8 mouse cellular contexts compared by ENCODE assay signal in genomic region chr11:69408541-69409377, GRCm38 (mm10). TPM values are rescaled to one million over a fixed set of nuclear protein-coding genes. Genes with fewer than 3 reads are reported as not detected.
A peak's percentile ranks its signal among the peaks of the same experiment; 100 is the strongest.
DNase-seq lines count a peak whose midpoint lies in the region; ATAC-seq and TF ChIP-seq lines count a peak whose summit lies in the region.

No protein-coding gene starts in this region.

- peak; percentile 94 for DNase-seq in ZHBTc4 (ENCODE audit: low read depth, low spot score)
- DNase-seq in gastrocnemius, adult 8-10 months (ENCODE audit: low spot score in 2 of 2): peak; percentile 69
- peak; percentile 94 for DNase-seq in hindbrain, postnatal 0 days (ENCODE audit: low spot score)
- peak; percentile 73 to 78 for DNase-seq in left cerebral cortex, adult 2 months (ENCODE audit: extremely low spot score in 1 of 2, low spot score in 2 of 2)
- peak; percentile 84 for DNase-seq in right cerebral cortex, adult 2 months (ENCODE audit: low spot score in 2 of 2)
- peak; percentile 65 for DNase-seq in urinary bladder, adult 2 months (ENCODE audit: low spot score)

- peak; percentile 45; the same call in 1 of the 2 replicates for TF ChIP-seq POLR2A in cortical plate, adult 2 months (IDR thresholded peaks at IDR 0.05; ENCODE audit: extremely low read depth, insufficient read depth, low read length)

- peak overlapping the region; percentile 98 for H3K4me2 ChIP-seq in hindbrain, postnatal 0 days (ENCODE audit: low read depth, low read length)

- peaks cover 38% of the 10 kb centered on the region for H3K36me3 ChIP-seq in hindbrain, postnatal 0 days (ENCODE audit: insufficient read depth, low read length)
- peaks cover 7% of the 10 kb centered on the region; the same call in 1 of the 2 replicates for H3K36me3 ChIP-seq in macrophage (ENCODE audit: inconsistent target)

- H3K79me2 ChIP-seq in macrophage (ENCODE audit: inconsistent target): peaks cover 16% of the 10 kb centered on the region; the same call in 1 of the 2 replicates

- H3K9ac ChIP-seq in hindbrain, postnatal 0 days (replicated peaks; ENCODE audit: low read length): peak overlapping the region; percentile 91

- peak; percentile 80 for ATAC-seq in hindbrain, postnatal 0 days

- peaks cover 4% of the 10 kb centered on the region for H3K4me1 ChIP-seq in cortical plate, adult 2 months (ENCODE audit: control insufficient read depth, insufficient read depth, low read length)
- H3K4me1 ChIP-seq in hindbrain, postnatal 0 days (ENCODE audit: insufficient read depth, low read length): peaks cover 27% of the 10 kb centered on the region

- WGBS in hindbrain, postnatal 0 days: under 1% methylated on average over 33 of the region's 33 CpGs
- WGBS in macrophage (ENCODE audit: missing documents): under 1% methylated on average over 28 of the region's 33 CpGs

- intact Hi-C loops in left cerebral cortex, adult 2 months (cut with DNase I): no loop called here

- H3K4me3 ChIP-seq in cortical plate, adult 2 months (ENCODE audit: insufficient read depth, low read length): peak overlapping the region; percentile 63
- peak overlapping the region; percentile 79 for H3K4me3 ChIP-seq in hindbrain, postnatal 0 days (ENCODE audit: low read length)
- H3K4me3 ChIP-seq in left cerebral cortex, adult 2 months: peak overlapping the region; percentile 88
- H3K4me3 ChIP-seq in macrophage (ENCODE audit: inconsistent target): peak overlapping the region; percentile 64

- no peaks in the 10 kb centered on the region for H3K9me3 ChIP-seq in hindbrain, postnatal 0 days (ENCODE audit: low read length)

- H3K27me3 ChIP-seq in hindbrain, postnatal 0 days (ENCODE audit: insufficient read depth, low read length): no peaks in the 10 kb centered on the region

- no peak for TF ChIP-seq CTCF in cortical plate, adult 2 months (IDR thresholded peaks at IDR 0.05; ENCODE audit: extremely low read depth, insufficient read depth, low read length)
- no peak; the same call in 1 of the 2 replicates for TF ChIP-seq CTCF in hindbrain, postnatal 0 days (IDR thresholded peaks at IDR 0.05; ENCODE audit: low read depth)
- peak; percentile 21 for TF ChIP-seq CTCF in left cerebral cortex, adult 2 months (IDR thresholded peaks at IDR 0.05)

- peak overlapping the region; percentile 68 for H3K27ac ChIP-seq in cortical plate, adult 2 months (ENCODE audit: insufficient read depth, low read length)
- H3K27ac ChIP-seq in hindbrain, postnatal 0 days: peak overlapping the region; percentile 86
- peak overlapping the region; percentile 95 for H3K27ac ChIP-seq in left cerebral cortex, adult 2 months
- H3K27ac ChIP-seq in macrophage: peak overlapping the region; percentile 96

RNA-seq across cellular contexts. Expression of gene Kdm6b, which starts 4.7 kb away (rescaled TPM):
- 5.0 and 5.3 TPM in 2 replicates for polyA plus RNA-seq in cortical plate, adult 2 months (2012; rRNA removed)
- total RNA-seq in gastrocnemius, adult 8-10 months (2022): 10 to 100 TPM; 19.1 to 22.9 (median 20.8) TPM
- total RNA-seq in hindbrain, postnatal 0 days (2014; rRNA removed): 8.0 and 10.5 TPM in 2 replicates
- polyA plus RNA-seq in hindbrain, postnatal 0 days (2015; fragmentation: Nextera tagmentation; extraction: Ambion mirVana): 20.5 and 22.3 TPM in 2 replicates
- total RNA-seq in left cerebral cortex, adult 2 months (2021): 10 to 100 TPM; 31.1 to 45.3 TPM
- 100 to 1,000 TPM in 17 of 26 experiments, 10 to 100 TPM in 9; 22.8 to 979 (median 248) TPM for total RNA-seq in macrophage (2018; cell fraction: chromatin; rRNA removed)
- total RNA-seq in macrophage (2018; cell fraction: cytosol; rRNA removed): 100 to 1,000 TPM in 4 of 26 experiments, 10 to 100 TPM in 22; 10.2 to 238 (median 34.9) TPM
- total RNA-seq in macrophage (2018; cell fraction: nucleus; rRNA removed): 100 to 1,000 TPM in 14 of 26 experiments, 10 to 100 TPM in 12; 16.8 to 645 (median 137) TPM
- 4.5 to 15.0 TPM (median 11.0 TPM) in 3 replicates for polyA plus RNA-seq in macrophage (2018)
- polyA plus RNA-seq in urinary bladder, adult 2 months (2012; rRNA removed): 3.3 and 10.7 TPM in 2 replicates

RNA-seq across cellular contexts. Expression of gene Tmem88, which starts 10.7 kb away (rescaled TPM):
- polyA plus RNA-seq in cortical plate, adult 2 months (2012; rRNA removed): 6.5 and 6.8 TPM in 2 replicates
- 1 to 10 TPM; 4.1 to 4.6 (median 4.1) TPM for total RNA-seq in gastrocnemius, adult 8-10 months (2022)
- 3.8 and 4.3 TPM in 2 replicates for total RNA-seq in hindbrain, postnatal 0 days (2014; rRNA removed)
- 8.7 and 9.5 TPM in 2 replicates for polyA plus RNA-seq in hindbrain, postnatal 0 days (2015; fragmentation: Nextera tagmentation; extraction: Ambion mirVana)
- 1 to 10 TPM; 2.9 to 3.8 TPM for total RNA-seq in left cerebral cortex, adult 2 months (2021)
- total RNA-seq in macrophage (2018; cell fraction: chromatin; rRNA removed): 10 to 100 TPM in 7 of 26 experiments, 1 to 10 TPM in 15, under 1 TPM in 3, not detected in 1; 0.46 to 36.3 (median 4.9) TPM
- total RNA-seq in macrophage (2018; cell fraction: cytosol; rRNA removed): 1 to 10 TPM in 4 of 26 experiments, under 1 TPM in 19, not detected in 3; 0.05 to 1.7 (median 0.34) TPM
- 10 to 100 TPM in 6 of 26 experiments, 1 to 10 TPM in 13, under 1 TPM in 1, not detected in 6; 0.36 to 23.4 (median 3.3) TPM for total RNA-seq in macrophage (2018; cell fraction: nucleus; rRNA removed)
- 0.09 TPM in 1 of 3 replicates, not detected in the others for polyA plus RNA-seq in macrophage (2018)
- polyA plus RNA-seq in urinary bladder, adult 2 months (2012; rRNA removed): 11.5 and 11.6 TPM in 2 replicates

RNA-seq across cellular contexts. Expression of gene Cyb5d1, which starts 13.3 kb away (rescaled TPM):
- polyA plus RNA-seq in cortical plate, adult 2 months (2012; rRNA removed): 34.3 and 35.6 TPM in 2 replicates
- total RNA-seq in gastrocnemius, adult 8-10 months (2022): 10 to 100 TPM; 33.2 to 38.0 (median 36.7) TPM
- 21.8 and 26.9 TPM in 2 replicates for total RNA-seq in hindbrain, postnatal 0 days (2014; rRNA removed)
- polyA plus RNA-seq in hindbrain, postnatal 0 days (2015; fragmentation: Nextera tagmentation; extraction: Ambion mirVana): 18.5 and 22.2 TPM in 2 replicates
- 10 to 100 TPM; 40.7 to 45.6 TPM for total RNA-seq in left cerebral cortex, adult 2 months (2021)
- 10 to 100 TPM; 10.2 to 51.5 (median 24.5) TPM for total RNA-seq in macrophage (2018; cell fraction: chromatin; rRNA removed)
- total RNA-seq in macrophage (2018; cell fraction: cytosol; rRNA removed): 10 to 100 TPM; 16.0 to 40.0 (median 24.4) TPM
- 10 to 100 TPM; 17.0 to 48.9 (median 26.3) TPM for total RNA-seq in macrophage (2018; cell fraction: nucleus; rRNA removed)
- polyA plus RNA-seq in macrophage (2018): 25.0 to 35.1 TPM (median 31.3 TPM) in 3 replicates
- 43.0 and 48.0 TPM in 2 replicates for polyA plus RNA-seq in urinary bladder, adult 2 months (2012; rRNA removed)

RNA-seq across cellular contexts. Expression of gene Naa38, which starts 13.5 kb away (rescaled TPM):
- 215 and 222 TPM in 2 replicates for polyA plus RNA-seq in cortical plate, adult 2 months (2012; rRNA removed)
- total RNA-seq in gastrocnemius, adult 8-10 months (2022): 10 to 100 TPM; 73.2 to 78.1 (median 75.7) TPM
- total RNA-seq in hindbrain, postnatal 0 days (2014; rRNA removed): 77.1 and 99.0 TPM in 2 replicates
- 162 and 163 TPM in 2 replicates for polyA plus RNA-seq in hindbrain, postnatal 0 days (2015; fragmentation: Nextera tagmentation; extraction: Ambion mirVana)
- 100 to 1,000 TPM in 1 of 2 experiments, 10 to 100 TPM in 1; 94.0 to 113 TPM for total RNA-seq in left cerebral cortex, adult 2 months (2021)
- 10 to 100 TPM in 1 of 26 experiments, 1 to 10 TPM in 18, not detected in 7; 1.8 to 14.1 (median 4.3) TPM for total RNA-seq in macrophage (2018; cell fraction: chromatin; rRNA removed)
- 100 to 1,000 TPM in 5 of 26 experiments, 10 to 100 TPM in 21; 63.9 to 111 (median 87.7) TPM for total RNA-seq in macrophage (2018; cell fraction: cytosol; rRNA removed)
- total RNA-seq in macrophage (2018; cell fraction: nucleus; rRNA removed): 10 to 100 TPM in 19 of 26 experiments, 1 to 10 TPM in 7; 5.4 to 34.6 (median 15.8) TPM
- 60.0 to 104 TPM (median 95.8 TPM) in 3 replicates for polyA plus RNA-seq in macrophage (2018)
- polyA plus RNA-seq in urinary bladder, adult 2 months (2012; rRNA removed): 143 and 188 TPM in 2 replicates

RNA-seq across cellular contexts. Expression of gene Chd3, which starts 39.6 kb away (rescaled TPM):
- 242 and 274 TPM in 2 replicates for polyA plus RNA-seq in cortical plate, adult 2 months (2012; rRNA removed)
- total RNA-seq in gastrocnemius, adult 8-10 months (2022): 1 to 10 TPM; 4.2 to 9.0 (median 5.5) TPM
- 252 and 255 TPM in 2 replicates for total RNA-seq in hindbrain, postnatal 0 days (2014; rRNA removed)
- 46.6 and 49.7 TPM in 2 replicates for polyA plus RNA-seq in hindbrain, postnatal 0 days (2015; fragmentation: Nextera tagmentation; extraction: Ambion mirVana)
- total RNA-seq in left cerebral cortex, adult 2 months (2021): 100 to 1,000 TPM; 406 to 416 TPM
- 100 to 1,000 TPM in 25 of 26 experiments, 10 to 100 TPM in 1; 63.9 to 453 (median 249) TPM for total RNA-seq in macrophage (2018; cell fraction: chromatin; rRNA removed)
- 10 to 100 TPM; 29.0 to 87.7 (median 51.6) TPM for total RNA-seq in macrophage (2018; cell fraction: cytosol; rRNA removed)
- total RNA-seq in macrophage (2018; cell fraction: nucleus; rRNA removed): 100 to 1,000 TPM in 19 of 26 experiments, 10 to 100 TPM in 7; 53.3 to 254 (median 120) TPM
- polyA plus RNA-seq in macrophage (2018): 43.6 to 105 TPM (median 82.3 TPM) in 3 replicates
- 85.5 and 132 TPM in 2 replicates for polyA plus RNA-seq in urinary bladder, adult 2 months (2012; rRNA removed)

Comparison
In these comparisons a context has a peak if more than half of its experiments do, and no peak if none do; other contexts are left out.
1. Peak in every context shown above with its lines: DNase-seq, ATAC-seq, H3K4me3 ChIP-seq and H3K27ac ChIP-seq.